ENCODE assay signal across 9 mouse cellular contexts in genomic region chr1:182461813-182462212, GRCm38 (mm10). TPM values are rescaled to one million over a fixed set of nuclear protein-coding genes. Genes with fewer than 3 reads are reported as not detected.
DNase-seq lines count a peak whose midpoint lies in the region; ATAC-seq and TF ChIP-seq lines count a peak whose summit lies in the region.
"Had no signal": no experiment of that assay in that cellular context is flagged by ENCODE, and none has a peak within 500 bp of the region (broad histone marks: within the 10 kb centered on the region; RNA-seq: fewer than 3 reads in every experiment).

No protein-coding gene starts in this region.

- 77% methylated on average over 10 of the region's 10 CpGs for WGBS in heart, embryonic 15.5 days
- WGBS in stomach, embryonic 15.5 days: 84% methylated on average over 10 of the region's 10 CpGs

- peaks cover 27% of the 10 kb centered on the region for H3K36me3 ChIP-seq in heart, embryonic 15.5 days
- peaks cover 8% of the 10 kb centered on the region; the same call in 1 of the 2 replicates for H3K36me3 ChIP-seq in stomach, embryonic 15.5 days

- no peak overlapping the region for H3K9ac ChIP-seq in heart, embryonic 15.5 days
- no peak overlapping the region for H3K9ac ChIP-seq in stomach, embryonic 15.5 days
- H3K9ac ChIP-seq: embryonic facial prominence, embryonic 15.5 days had no signal

- no peak for TF ChIP-seq CTCF in brain, embryonic 14.5 days (IDR thresholded peaks at IDR 0.05; ENCODE audit: borderline replicate concordance, extremely low read depth, insufficient read depth, insufficient read length)

- H3K4me2 ChIP-seq in heart, embryonic 15.5 days: no peak overlapping the region
- H3K4me2 ChIP-seq in stomach, embryonic 15.5 days: no peak overlapping the region
- H3K4me2 ChIP-seq: embryonic facial prominence, embryonic 15.5 days had no signal

- H3K4me1 ChIP-seq in heart, embryonic 15.5 days (replicated peaks): peaks cover 20% of the 10 kb centered on the region
- peaks cover 21% of the 10 kb centered on the region for H3K4me1 ChIP-seq in stomach, embryonic 15.5 days
- H3K4me1 ChIP-seq: embryonic facial prominence, embryonic 15.5 days had no signal

- DNase-seq in layer of hippocampus, adult 11-12 months (ENCODE audit: low spot score): peak; percentile 50
- DNase-seq in layer of hippocampus, postnatal 25 days (ENCODE audit: extremely low spot score in 1 of 2, low spot score in 1 of 2): no peak
- DNase-seq in brain, embryonic 14.5 days (ENCODE audit: low read depth): peak; percentile 76
- peak; percentile 46 to 57 for DNase-seq in kidney, postnatal 4 days
- no peak for DNase-seq in ovary, postnatal 36 days (ENCODE audit: low spot score)
- no peak for DNase-seq in T-cell, adult 2 months (ENCODE audit: low spot score)

- no peaks in the 10 kb centered on the region for H3K27me3 ChIP-seq in heart, embryonic 15.5 days
- no peaks in the 10 kb centered on the region for H3K27me3 ChIP-seq in stomach, embryonic 15.5 days (replicated peaks)
- H3K27me3 ChIP-seq: embryonic facial prominence, embryonic 15.5 days had no signal

- peak overlapping the region; percentile 63; the same call in 1 of the 2 replicates for H3K27ac ChIP-seq in heart, embryonic 15.5 days
- H3K27ac ChIP-seq in stomach, embryonic 15.5 days: peak overlapping the region; percentile 86

- H3K9me3 ChIP-seq in heart, embryonic 15.5 days (replicated peaks): no peaks in the 10 kb centered on the region
- no peaks in the 10 kb centered on the region for H3K9me3 ChIP-seq in stomach, embryonic 15.5 days
- H3K9me3 ChIP-seq: embryonic facial prominence, embryonic 15.5 days had no signal

- no peak overlapping the region for H3K4me3 ChIP-seq in heart, embryonic 15.5 days
- no peak overlapping the region for H3K4me3 ChIP-seq in stomach, embryonic 15.5 days (replicated peaks)
- H3K4me3 ChIP-seq: embryonic facial prominence, embryonic 15.5 days had no signal

- ATAC-seq in heart, embryonic 15.5 days (replicated peaks; ENCODE audit: insufficient number of reproducible peaks, insufficient read depth, low FRiP score, low read depth): no peak
- no peak for ATAC-seq in stomach, embryonic 15.5 days (ENCODE audit: insufficient read depth, low FRiP score, low read depth)

- TF ChIP-seq POLR2A in brain, embryonic 14.5 days (IDR thresholded peaks at IDR 0.05; ENCODE audit: borderline replicate concordance, extremely low read depth, insufficient read depth, insufficient read length, poor library complexity, severe bottlenecking): no peak

RNA-seq across cellular contexts. Expression of gene Trp53bp2, which starts 52.8 kb away (rescaled TPM):
- 10 to 100 TPM; 26.0 to 29.3 TPM for total RNA-seq in layer of hippocampus, postnatal 25 days (2021)
- 32.0 and 34.8 TPM in 2 replicates for polyA plus RNA-seq in brain, embryonic 14.5 days (2012; rRNA removed)
- polyA plus RNA-seq in heart, embryonic 15.5 days (2015; fragmentation: Nextera tagmentation; extraction: Ambion mirVana): 12.0 and 15.5 TPM in 2 replicates
- 19.9 and 23.1 TPM in 2 replicates for polyA plus RNA-seq in stomach, embryonic 15.5 days (2015; fragmentation: Nextera tagmentation; extraction: Ambion mirVana)

RNA-seq across cellular contexts. Expression of gene Capn2, which starts 55.6 kb away (rescaled TPM):
- 10 to 100 TPM; 59.4 to 62.3 TPM for total RNA-seq in layer of hippocampus, postnatal 25 days (2021)
- 39.5 and 56.5 TPM in 2 replicates for polyA plus RNA-seq in brain, embryonic 14.5 days (2012; rRNA removed)
- 84.9 and 94.3 TPM in 2 replicates for polyA plus RNA-seq in heart, embryonic 15.5 days (2015; fragmentation: Nextera tagmentation; extraction: Ambion mirVana)
- polyA plus RNA-seq in stomach, embryonic 15.5 days (2015; fragmentation: Nextera tagmentation; extraction: Ambion mirVana): 107 and 108 TPM in 2 replicates

Comparison
In these comparisons a context has a peak if more than half of its experiments do, and no peak if none do; other contexts are left out.
1. DNase-seq: peak in layer of hippocampus, adult 11-12 months (single experiment), brain, embryonic 14.5 days (single experiment) and kidney, postnatal 4 days (2 of 2); none in layer of hippocampus, postnatal 25 days (0 of 2), ovary, postnatal 36 days (single experiment) and T-cell, adult 2 months (single experiment).